Mouse (Mus musculus) lung, postnatal 14 days (tissue): ENCODE measurements around the gene Kitl.

Experiments used
- DNase-seq: peaks from one replicate; pipeline ENCODE4 v3.0.0; 2021

The Kitl gene

GRCm38 (mm10) chr10:100015370-100016325 is at the start of gene Kitl:
Gene Kitl, plus strand, starts transcription at chr10:100015630.
- DNase-seq: peak; percentile 84

- no peak for DNase-seq
These were observed 42.6 kb upstream of the Kitl start for GRCm38 (mm10) chr10:99972866-99973265.

DNA sequence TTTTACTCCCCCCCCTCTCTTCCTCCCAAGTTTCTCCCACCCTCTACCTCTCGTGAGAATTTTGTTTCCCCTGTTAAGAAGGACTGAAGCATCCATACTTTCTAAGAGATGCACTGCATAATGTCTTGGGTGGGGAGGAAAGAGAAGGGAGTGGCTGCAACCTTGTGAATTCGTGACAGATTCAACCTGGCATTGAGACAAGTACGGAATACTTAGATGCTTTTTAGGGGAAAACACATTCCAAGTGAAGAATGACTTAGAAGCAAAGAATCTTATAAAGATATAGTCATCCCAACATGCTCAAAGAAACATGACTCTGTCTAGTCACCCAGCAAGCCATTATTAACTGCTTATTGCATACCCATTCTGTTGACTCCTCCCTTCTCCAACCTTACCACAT is 35.3 kb upstream of the Kitl start:
- DNase-seq: no peak

- DNase-seq: no peak
These were observed 34.5 kb upstream of the Kitl start for GRCm38 (mm10) chr10:99980916-99981315.

GRCm38 (mm10) chr10:99981887-99982286 is 33.5 kb upstream of the Kitl start:
- no peak for DNase-seq

DNA sequence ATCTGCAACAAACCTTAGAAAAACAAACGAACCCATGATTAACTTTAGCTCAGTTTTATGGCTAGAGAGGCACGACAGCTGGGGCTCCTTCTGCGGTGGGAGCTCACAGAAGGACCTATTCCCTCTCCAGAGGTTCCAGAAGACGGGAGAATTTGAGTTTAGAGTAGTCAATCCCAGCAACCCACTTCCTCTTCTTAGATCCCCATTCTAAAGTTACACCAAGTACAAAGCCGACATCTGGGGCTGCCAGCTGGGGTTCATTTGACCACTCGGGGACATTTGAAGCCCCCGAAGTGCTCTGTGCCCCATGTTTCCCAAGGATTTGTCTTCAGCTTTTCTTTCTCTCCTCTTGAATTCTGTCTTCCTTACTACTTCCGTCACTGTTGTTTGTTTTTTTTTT is 28.7 kb upstream of the Kitl start:
- DNase-seq: no peak

- DNase-seq: no peak
These were observed 25.7 kb upstream of the Kitl start for GRCm38 (mm10) chr10:99989758-99990157.

DNA sequence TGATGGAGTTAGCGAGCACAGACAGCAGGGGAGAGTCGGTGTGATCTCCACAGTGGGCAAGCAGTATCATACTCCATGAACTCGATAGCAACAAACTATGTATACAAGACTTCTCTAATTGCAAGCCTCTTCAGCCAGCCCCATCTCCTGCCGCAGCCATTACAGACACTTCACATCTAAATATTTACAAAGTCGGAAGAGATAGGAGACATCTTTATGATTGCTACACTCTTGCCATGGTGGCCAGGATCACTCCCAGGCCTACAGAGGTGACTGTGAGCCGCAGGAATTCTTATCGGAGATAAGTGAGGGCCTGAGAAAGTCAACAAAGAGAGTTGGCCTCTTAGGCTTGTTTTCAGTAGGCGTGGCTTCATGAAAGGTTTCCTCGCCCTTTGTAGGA is 23.3 kb upstream of the Kitl start:
- DNase-seq: no peak

DNA sequence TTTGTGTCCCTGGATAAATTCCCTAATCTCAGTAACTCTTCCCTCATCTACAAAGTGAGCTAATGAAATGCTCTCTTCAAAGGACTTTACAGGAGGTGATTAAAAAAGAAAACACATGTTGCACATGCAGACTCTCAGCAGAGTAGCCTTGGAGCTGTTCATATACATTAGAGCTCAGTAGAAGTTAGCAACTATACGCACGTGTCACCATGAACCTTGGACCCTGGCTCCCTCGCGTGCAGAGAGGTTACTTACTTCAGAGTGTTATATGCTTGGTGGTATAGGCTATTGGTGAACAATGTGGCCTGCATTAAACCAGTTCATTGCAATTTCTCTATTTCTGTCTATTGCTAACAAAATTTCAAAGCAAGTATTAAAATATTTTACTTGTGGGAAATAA is 14.0 kb upstream of the Kitl start:
- DNase-seq: no peak

DNA sequence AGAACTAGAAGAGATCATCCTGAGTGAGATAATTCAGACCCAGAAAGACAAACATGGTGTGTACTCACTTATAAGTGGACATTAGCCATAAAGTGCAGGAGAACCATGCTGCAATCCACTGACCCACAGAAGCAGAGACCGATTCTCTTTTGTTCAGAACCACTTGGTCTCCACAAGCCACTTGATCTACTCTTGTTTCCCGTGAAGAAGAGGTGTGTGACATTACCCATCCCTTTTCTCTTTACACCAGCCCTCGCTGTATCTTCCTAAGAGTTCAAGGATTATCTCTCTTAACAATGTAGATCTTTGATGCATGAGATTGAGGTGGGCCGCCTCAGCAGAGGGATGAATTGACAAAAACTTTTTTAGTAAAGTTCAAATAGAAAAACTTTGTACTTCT is 11.6 kb upstream of the Kitl start:
- DNase-seq: no peak

GRCm38 (mm10) chr10:100009681-100010080 is 5.7 kb upstream of the Kitl start:
- DNase-seq: no peak

GRCm38 (mm10) chr10:100010291-100010690 is 5.1 kb upstream of the Kitl start:
- DNase-seq: no peak

- no peak for DNase-seq
These were observed 1.3 kb upstream of the Kitl start for GRCm38 (mm10) chr10:100014096-100014495.

GRCm38 (mm10) chr10:100016326-100016709 is 888 bp downstream of the Kitl start:
- DNase-seq: peak; percentile 69

GRCm38 (mm10) chr10:100016941-100017770 is 1.7 kb downstream of the Kitl start:
- DNase-seq: no peak

DNA sequence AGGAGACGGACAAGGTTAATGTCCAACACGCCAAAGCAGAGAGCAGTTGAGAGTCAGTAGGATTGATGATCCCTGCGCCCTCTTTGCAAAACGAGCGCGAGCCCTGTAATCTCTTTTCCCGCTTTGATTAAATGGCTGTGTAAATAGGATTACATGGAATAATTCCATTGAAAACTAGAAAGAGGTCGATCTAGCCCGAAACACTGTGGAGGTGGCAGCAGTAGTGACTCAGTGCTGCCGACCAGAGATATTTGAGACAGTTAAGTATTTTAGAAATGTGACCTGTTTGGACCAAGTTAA is 2.3 kb downstream of the Kitl start:
- DNase-seq: no peak

- no peak for DNase-seq
These were observed 3.1 kb downstream of the Kitl start for GRCm38 (mm10) chr10:100018493-100018892.

DNA sequence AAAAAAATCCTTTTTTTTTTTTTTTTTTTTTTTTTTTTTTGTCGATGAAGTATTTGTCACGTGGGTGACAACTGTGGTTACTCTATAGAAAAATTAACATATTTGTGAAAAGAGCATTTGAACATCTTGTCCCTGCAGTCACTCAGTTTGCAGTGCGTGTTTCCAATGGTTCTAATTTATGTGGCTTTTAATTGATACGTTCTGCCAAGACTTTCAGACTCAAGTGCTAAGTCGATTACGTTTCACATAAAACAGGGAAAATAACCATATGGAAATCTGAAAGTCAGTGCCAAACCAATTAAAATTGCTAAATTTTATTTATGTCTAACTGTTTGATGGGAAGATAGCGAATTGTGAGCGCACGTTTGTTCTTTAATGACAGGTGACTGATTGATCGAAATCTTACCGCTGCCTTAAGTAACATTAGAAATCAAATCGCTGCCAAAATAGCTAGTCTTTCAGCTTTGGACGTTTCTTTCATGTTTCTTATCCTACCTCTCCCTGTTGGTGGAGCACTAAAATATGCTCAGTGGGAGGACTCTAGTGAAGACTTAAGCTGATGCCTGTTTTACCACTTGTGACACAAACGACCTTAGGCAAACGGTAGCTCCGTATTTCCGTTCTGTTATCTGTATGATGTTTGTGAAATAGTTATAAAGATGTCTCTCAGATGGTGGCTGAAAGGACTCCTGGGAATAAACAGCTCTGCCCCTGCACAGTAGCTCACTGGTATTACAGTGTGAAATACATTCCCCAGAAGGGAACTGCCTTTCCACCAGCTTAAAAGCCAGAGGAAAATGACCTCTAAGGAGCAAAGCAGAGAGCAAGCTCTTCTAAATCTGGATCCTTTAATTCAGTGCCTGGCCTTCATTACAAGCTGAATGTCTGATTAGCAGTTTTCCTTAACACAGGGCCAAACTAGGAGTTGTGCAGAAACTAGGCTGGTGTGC is 4.1 kb downstream of the Kitl start:
- no peak for DNase-seq

DNA sequence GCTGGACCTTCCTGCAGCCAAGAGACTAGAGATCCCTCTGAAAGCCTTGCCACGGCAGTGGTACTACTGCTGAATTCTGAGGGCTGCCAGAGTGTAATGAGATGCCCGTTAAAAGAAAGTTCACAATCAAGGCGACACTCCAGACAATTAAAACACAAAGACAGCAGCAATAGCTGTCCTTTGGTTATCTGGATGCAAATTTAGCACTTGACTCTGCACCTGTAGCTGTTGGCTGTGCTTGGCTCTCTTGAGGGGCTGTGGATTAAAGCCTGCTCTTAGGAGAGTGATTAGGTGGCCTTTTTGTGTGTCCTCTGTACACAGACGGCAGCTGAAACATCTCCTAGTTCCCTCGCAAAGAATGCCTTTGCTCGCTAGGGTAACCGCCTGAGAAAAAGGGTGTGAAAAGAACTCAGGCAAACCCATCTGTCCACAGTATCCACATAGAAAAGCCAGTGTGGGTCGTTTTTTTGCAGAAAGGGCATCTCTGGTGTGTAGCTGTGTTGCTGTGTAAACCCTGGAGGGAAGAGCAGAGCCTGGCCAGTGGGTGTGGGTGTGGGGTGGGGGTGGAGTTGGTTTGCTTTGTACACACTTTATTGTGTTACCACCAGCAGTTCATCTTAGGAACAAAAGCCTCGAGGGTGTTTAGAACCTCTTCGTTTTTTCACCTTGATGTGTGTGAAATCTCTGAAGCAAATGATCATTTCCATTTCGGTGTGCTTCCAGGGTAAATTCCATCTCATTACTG is 6.8 kb downstream of the Kitl start:
- DNase-seq: no peak

DNA sequence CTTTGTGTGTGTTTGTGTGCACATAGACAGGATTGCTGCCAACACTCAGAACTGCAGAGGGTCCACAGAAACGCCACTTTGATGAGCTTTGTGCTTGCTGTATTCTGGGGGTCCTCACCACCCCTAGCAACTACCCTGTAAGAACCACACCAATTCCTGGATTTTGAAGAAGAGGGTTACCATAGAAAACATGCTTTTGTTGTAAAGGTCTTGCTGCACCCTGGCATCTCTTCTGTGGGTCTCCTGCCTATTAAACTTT is 7.3 kb downstream of the Kitl start:
- no peak for DNase-seq

- no peak for DNase-seq
These were observed 10.2 kb downstream of the Kitl start for GRCm38 (mm10) chr10:100025665-100026064.

DNA sequence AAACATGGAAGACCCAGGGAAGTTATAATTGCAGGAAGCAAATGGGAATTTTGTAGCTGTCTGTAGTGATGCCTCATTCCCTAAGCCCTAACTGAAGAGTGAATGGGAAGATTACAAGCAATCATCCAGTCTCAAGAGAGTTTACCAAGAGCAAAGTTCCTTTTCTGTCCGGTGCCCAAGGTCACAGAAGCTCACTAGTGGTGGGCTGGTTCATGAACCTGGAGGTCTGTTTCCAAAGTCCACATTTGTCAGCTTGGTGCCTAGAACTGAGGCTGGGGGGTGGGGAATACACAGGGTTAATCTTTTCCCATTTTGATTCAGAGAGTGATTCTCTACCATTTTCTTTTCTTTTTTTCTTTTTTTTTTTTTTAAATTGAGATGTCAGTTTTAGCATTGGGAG is 11.3 kb downstream of the Kitl start:
- DNase-seq: no peak

- no peak for DNase-seq
These were observed 15.0 kb downstream of the Kitl start for GRCm38 (mm10) chr10:100030385-100030784.
